Mouse (Mus musculus) thymus, postnatal 10 days (tissue): ENCODE measurements around the gene Ltbr.
A peak's percentile ranks its signal among the peaks of the same experiment; 100 is the strongest.
"Not testable (repeated sequence)": the region's sequence is repeated elsewhere in the genome, so short reads cannot be mapped to it uniquely, and the experiment has no call there.

Source experiments
- DNase-seq, 2 experiments: peaks; one replicate each; pipeline ENCODE4 v3.0.0; 2021; ENCODE audit warnings: low spot score in 2 of 2

The Ltbr gene

DNA sequence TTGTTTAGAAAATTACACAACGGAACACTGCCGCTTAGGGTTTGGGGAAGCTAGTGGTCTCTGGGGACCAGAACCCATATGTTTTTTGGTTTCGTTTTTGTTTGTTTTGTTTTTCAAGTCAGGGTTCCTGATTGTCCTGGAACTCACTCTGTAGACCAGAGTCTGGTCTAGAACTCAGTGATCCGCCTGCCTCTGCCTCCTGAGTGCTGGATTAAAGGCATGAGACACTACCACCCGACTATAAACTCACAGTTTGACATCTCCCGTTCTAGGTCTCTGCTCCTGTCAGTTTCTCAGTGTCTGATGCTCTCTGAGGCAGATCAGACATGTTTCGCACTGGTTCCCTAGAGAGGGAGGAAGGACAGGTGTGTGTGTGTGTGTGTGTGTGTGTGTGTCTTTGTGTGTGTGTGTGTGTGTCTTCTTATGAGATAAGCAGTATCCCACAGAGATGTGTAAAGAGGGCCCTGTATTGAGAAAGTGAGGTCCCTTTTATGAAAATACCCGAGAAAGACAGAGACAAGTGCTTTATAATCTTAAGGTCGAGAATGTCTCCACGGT, 41.4 kb downstream of the Ltbr start:
- no peak for DNase-seq

DNA sequence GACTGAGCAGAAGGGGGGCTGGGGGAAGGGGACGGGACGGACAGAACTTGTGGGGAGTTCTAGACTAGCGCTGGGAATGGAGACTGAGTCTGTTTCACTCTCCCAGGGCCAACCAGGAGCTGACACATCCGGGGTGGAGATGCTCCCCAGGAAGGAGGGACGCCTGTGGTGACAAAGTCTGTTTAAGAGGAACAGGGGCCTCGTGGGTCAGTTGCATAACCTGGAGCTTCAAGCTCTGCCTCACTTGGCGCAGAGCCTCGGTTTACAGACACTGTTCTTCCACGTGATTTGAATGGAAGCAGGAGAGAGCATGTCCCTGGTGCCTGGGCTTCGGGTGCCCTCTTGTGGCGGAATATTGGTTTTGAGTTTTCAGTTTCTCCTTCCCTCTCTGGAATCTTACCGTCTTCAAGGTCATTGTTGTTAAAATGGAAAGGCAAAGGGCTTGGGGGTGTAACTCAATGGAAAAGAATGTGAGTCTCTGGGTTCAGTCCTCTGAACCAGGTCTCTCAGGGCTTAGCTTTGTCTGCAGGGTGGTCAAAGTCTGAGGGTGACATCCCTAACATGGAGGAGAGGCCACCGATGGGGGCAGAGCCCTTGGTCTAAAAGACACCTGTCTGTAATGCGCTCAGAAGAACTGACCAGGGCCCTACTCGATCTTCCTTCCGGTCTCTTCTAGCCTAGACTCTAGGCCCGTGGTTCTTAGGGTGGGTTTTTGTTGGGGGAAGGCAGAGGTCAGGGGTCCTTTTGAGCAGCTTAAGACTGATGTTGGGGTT, 42.0 kb downstream of the Ltbr start:
- DNase-seq = peak; percentile 77 to 89

DNA sequence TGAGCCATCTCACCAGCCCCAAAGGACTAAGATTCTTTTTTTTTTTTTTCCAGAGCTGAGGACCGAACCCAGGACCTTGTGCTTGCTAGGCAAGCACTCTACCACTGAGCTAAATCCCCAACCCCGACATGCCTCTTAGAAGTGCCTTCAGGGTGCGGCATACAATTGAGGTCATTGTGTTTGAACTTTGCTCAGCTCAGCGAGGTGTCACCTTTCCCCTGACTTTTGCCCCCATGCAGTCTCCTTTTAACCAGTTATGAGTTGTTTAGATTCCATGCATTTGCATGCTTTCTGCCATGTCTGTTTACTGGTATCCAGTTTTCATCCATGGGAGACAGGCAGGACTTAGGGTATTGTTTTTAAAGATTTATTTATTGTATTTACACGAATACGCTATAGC, 44.9 kb downstream of the Ltbr start:
- no peak for DNase-seq

DNA sequence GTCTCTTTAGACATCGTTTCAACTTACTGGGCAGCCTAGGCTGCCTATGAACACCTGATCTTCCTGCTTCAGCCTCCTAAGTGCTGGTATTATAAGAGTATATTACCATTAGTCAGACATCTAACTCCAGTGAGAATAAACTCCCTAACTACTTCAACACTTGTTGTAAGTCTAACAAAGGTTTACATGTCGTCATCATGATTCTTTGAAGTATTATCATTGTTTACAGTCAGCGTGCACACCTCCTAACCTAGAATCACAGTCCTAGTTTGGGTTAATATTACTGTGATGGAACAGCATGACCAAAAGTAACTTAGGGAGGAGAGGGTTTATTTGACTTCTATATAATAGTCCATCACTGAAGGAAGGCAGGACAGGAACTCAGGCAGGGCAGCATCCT, 46.2 kb downstream of the Ltbr start:
- DNase-seq = no peak

DNA sequence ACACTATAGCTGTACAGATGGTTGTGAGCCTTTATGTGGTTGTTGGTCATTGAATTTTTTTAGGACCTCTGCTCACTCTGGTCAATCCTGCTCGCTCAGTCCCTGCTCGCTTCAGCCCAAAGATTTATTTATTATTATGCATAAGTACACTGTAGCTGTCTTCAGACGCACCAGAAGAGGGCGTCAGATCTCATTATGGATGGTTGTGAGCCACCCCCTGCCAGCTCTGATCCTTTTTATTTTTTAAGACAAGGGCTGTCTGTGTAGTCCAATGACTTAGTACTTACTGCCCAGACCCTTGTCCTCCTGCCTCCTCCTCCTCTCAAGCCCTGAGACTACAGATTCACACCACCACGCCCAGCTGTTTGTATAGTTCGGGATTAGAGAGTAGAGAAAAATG, 47.1 kb downstream of the Ltbr start:
- not testable (repeated sequence) for DNase-seq

DNA sequence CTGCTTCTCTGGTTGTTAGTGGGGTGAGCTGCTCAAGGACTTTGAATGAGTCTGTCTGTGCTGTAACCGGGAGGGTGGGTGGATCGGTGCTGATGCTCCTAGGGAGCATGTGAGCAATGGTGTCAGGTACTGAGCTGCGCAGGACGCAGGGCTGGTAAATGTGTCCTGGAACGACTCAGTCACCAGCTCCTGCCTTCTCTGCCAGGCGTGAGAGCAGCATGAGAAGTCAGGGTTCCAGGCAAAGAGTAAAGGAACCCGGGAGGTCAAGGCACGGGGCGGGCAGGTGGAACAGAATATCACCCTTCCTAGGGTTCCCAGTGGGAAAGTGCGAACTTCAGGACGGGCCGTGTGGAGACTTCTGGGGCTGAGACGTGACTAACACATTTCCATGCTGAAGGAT, 47.6 kb downstream of the Ltbr start:
- no peak for DNase-seq

DNA sequence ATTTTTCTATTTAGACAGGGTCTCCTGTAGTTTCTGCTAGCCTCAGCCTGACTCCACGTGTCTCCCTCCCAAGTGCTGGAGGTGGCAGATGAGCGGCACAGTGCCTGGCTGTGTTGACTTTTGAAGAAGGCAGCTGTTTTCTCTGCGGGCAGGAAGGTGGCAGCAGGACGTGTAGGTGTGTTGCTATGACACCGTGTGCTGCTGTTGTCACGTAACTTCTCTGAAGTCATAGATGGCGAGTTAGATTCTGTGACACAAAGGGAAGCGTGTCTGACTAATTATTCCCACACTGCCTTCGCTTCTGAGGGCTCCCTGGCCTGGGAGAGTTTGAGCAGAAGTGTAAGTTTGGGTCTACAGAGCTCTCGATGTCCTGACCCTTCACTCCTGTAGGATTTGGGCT, 48.4 kb downstream of the Ltbr start:
- DNase-seq = peak; percentile 77 to 81

DNA sequence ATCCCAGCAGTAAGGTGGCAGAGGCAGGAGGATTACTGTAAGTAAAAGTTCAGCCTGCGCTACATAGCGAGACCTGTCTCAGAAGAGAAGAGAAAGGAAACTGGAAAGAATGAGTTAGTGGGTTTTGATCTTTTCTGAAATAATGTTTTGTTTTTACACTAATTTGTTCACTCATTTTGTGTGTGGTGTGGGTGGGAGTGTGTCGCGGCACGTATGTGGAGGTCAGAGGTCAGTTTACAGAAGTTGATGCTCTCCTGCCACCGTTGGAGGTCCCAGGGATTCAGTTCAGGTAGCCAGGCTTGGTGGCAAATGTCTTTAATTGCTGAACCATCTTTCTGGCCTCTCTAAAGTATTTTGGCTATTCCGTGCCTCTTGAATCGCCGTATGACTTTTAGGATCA, 49.5 kb downstream of the Ltbr start:
- no peak for DNase-seq

DNA sequence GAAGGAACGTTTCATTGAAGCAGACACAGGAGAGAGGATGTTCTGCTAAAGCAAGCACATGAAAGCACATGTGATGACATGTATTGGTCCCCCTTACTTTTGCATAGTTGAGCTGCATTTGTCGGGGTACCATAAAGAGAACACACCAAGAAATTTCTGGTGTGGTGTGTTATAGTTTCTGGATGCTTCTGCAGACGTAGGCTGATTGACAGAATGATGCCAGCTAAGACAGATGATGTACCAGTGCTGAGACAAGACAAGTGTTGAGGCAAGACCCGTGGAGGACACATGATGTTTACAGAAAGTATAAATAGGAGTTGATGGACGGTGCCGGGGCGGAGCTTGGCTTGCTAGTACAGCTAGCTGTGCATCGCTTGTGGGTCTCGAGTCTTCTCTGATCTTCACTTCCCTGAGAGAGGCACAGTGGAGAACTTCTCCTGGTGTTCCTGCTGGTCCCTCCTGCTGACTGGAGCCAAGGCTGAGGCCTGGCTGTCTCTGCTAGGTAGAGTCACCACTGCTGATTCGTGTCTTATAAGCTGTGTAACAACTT, 53.6 kb downstream of the Ltbr start:
- no peak for DNase-seq
